Mouse (Mus musculus) kidney, adult 2 months (tissue): ENCODE data around the gene Cdkn2a.

ENCODE experiments used
- CTCF ChIP-seq: fragments of 200-500 bp; conservative IDR thresholded peaks from 2 replicates; pipeline ENCODE4 v1.5.1; 2011; ENCODE audit warnings: low read depth, mild to moderate bottlenecking, control low read depth, low read length, moderate library complexity, mixed read lengths; ENCODE audit not compliant: insufficient read depth, insufficient read length
- POLR2A ChIP-seq: fragments of 200-500 bp; IDR thresholded peaks from one replicate; pipeline ENCODE4 v1.6.1; 2011; ENCODE audit warnings: low read depth, low read length, control low read depth

DNA sequence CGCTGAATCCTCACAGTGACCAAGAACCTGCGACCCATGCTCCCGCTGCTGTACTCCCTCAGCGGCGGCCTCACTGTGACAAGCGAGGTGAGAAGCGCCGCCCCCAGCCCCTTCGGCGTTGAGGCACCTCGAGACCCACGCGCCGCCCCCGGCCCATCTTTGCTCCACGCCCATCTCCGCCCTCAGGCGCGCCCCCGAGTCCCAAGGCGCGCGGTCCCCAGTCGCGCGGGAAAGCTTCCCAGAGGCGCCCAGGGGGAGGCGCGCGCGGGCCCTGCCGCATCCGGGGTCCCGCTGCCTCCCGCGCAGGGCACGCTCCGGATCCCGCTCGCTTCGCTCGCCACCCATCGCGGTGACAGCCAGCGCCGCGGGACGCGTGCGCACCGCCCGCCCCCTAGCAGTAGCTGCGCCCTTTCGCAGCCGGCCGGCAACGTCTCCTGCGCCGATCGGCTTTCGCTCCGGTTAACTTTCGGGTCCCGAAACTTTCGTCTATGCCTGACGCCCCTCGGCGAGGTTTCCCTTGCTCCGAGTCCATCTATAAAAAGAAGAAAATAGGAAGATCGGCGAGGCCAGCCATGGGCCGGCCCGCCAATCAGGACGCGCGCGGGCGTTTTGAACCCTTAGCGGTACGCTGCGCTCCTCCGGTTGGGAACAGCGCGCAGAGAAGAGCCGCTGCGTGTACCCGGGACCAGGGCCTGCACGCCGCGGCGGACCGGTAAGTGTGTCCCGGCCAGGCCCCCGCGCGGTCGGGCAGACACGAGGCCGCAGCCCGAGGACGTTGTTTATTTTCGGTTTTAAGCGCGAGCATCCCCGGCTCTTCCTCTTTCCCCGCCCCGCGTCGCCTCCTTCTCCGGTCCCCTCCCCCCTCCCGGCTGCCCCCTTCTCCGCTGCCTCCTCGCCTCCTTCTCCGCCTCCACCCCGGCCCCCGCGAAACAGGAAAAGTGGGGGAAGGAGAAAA, at the start of gene Cdkn2a:
- TF ChIP-seq CTCF (no peak), POLR2A (no peak)
